Mouse (Mus musculus): ENCODE measurements at regions not wholly inside any gene's neighbourhood (a gene's known extent, or its start where the extent isn't known, plus 50 kb on each side); places are given as distances from the start of the nearest gene placed in this dataset.
A peak's percentile ranks its signal among the peaks of the same experiment; 100 is the strongest.

GRCm38 (mm10) chr13:94707371-94708280, 81.1 kb upstream of the Tbca start:
- H3K4me3 ChIP-seq (ENCODE audit: insufficient read depth, low read length), result no peak overlapping the region
- H3K27ac ChIP-seq (ENCODE audit: insufficient read depth, low read length), result no peak overlapping the region
- TF ChIP-seq CTCF (IDR thresholded peaks at IDR 0.05; ENCODE audit: borderline replicate concordance, insufficient read depth, low read length) (no peak), POLR2A (IDR thresholded peaks at IDR 0.05; ENCODE audit: low read depth, low read length) (no peak)
- no peaks in the 10 kb centered on the region for H3K4me1 ChIP-seq (ENCODE audit: control insufficient read depth, insufficient read depth, low read length)

- no peak overlapping the region for H3K4me3 ChIP-seq (ENCODE audit: insufficient read depth, low read length)
- no peak for TF ChIP-seq POLR2A (IDR thresholded peaks at IDR 0.05; ENCODE audit: low read depth, low read length)
- TF ChIP-seq CTCF (IDR thresholded peaks at IDR 0.05; ENCODE audit: borderline replicate concordance, insufficient read depth, low read length), result no peak
- H3K27ac ChIP-seq (ENCODE audit: insufficient read depth, low read length), result no peak overlapping the region
- no peaks in the 10 kb centered on the region for H3K4me1 ChIP-seq (ENCODE audit: control insufficient read depth, insufficient read depth, low read length)
Measured at GRCm38 (mm10) chr13:94708786-94709185, 79.9 kb upstream of the Tbca start.

GRCm38 (mm10) chr13:94709691-94710573, 78.8 kb upstream of the Tbca start:
- TF ChIP-seq POLR2A (IDR thresholded peaks at IDR 0.05; ENCODE audit: low read depth, low read length), result no peak
- 0 out of 2 replicates have a peak, but pooled peaks have one; percentile 22 for TF ChIP-seq CTCF (IDR thresholded peaks at IDR 0.05; ENCODE audit: borderline replicate concordance, insufficient read depth, low read length)
- no peak overlapping the region for H3K27ac ChIP-seq (ENCODE audit: insufficient read depth, low read length)
- peak overlapping the region; percentile 15 for H3K4me3 ChIP-seq (ENCODE audit: insufficient read depth, low read length)
- no peaks in the 10 kb centered on the region for H3K4me1 ChIP-seq (ENCODE audit: control insufficient read depth, insufficient read depth, low read length)

GRCm38 (mm10) chr13:94710574-94711172, 78.0 kb upstream of the Tbca start:
- H3K4me3 ChIP-seq (ENCODE audit: insufficient read depth, low read length), result peak overlapping the region; percentile 15; the same call in 1 of the 2 replicates
- TF ChIP-seq CTCF (IDR thresholded peaks at IDR 0.05; ENCODE audit: borderline replicate concordance, insufficient read depth, low read length), result no peak
- no peak for TF ChIP-seq POLR2A (IDR thresholded peaks at IDR 0.05; ENCODE audit: low read depth, low read length)
- no peaks in the 10 kb centered on the region for H3K4me1 ChIP-seq (ENCODE audit: control insufficient read depth, insufficient read depth, low read length)
- no peak overlapping the region for H3K27ac ChIP-seq (ENCODE audit: insufficient read depth, low read length)

GRCm38 (mm10) chr13:94713451-94713850, 75.3 kb upstream of the Tbca start:
- no peaks in the 10 kb centered on the region for H3K4me1 ChIP-seq (ENCODE audit: control insufficient read depth, insufficient read depth, low read length)
- H3K4me3 ChIP-seq (ENCODE audit: insufficient read depth, low read length), result no peak overlapping the region
- TF ChIP-seq POLR2A (IDR thresholded peaks at IDR 0.05; ENCODE audit: low read depth, low read length), result no peak
- no peak for TF ChIP-seq CTCF (IDR thresholded peaks at IDR 0.05; ENCODE audit: borderline replicate concordance, insufficient read depth, low read length)

GRCm38 (mm10) chr13:94721625-94722024, 67.1 kb upstream of the Tbca start:
- H3K27ac ChIP-seq (ENCODE audit: insufficient read depth, low read length), result no peak overlapping the region
- H3K4me3 ChIP-seq (ENCODE audit: insufficient read depth, low read length), result no peak overlapping the region
- no peaks in the 10 kb centered on the region for H3K4me1 ChIP-seq (ENCODE audit: control insufficient read depth, insufficient read depth, low read length)
- no peak for TF ChIP-seq CTCF (IDR thresholded peaks at IDR 0.05; ENCODE audit: borderline replicate concordance, insufficient read depth, low read length)
- no peak for TF ChIP-seq POLR2A (IDR thresholded peaks at IDR 0.05; ENCODE audit: low read depth, low read length)

More at GRCm38 (mm10) chr13:94713451-94713850, 75.3 kb upstream of the Tbca start:
- no peak overlapping the region for H3K27ac ChIP-seq (ENCODE audit: insufficient read depth, low read length)

Data from embryonic fibroblast, embryonic 13.5 days (primary cell).